Mouse (Mus musculus) cerebellum, adult 11 months (tissue): Measurements from ENCODE around the gene Mvd.

Source experiments
- DNase-seq: peaks from one replicate; pipeline ENCODE4 v3.0.0; 2022

Gene Mvd

GRCm38 (mm10) chr8:122454409-122454808, 11.2 kb upstream of the Mvd start:
- no peak for DNase-seq

DNA sequence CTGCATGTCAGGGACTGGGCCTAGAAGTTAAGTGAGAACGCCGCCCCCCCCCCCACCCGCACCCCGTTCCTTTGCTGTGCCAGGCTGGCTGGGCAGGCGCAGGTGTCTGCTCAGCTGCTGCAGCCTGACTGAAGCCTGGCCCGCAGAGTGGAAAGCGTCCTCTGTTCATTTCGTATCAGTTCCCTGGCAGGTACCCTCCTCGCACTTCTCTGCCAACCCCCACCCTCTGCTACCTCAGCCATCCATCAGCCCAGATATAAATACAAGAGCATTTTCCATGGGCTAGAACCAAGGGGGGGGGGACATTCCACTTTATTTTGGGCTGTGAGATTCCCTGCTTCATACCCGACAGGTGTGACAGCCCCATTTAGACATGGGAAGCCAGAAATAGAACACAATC, 8.9 kb upstream of the Mvd start:
- DNase-seq: no peak

- DNase-seq: no peak
These were observed 8.0 kb upstream of the Mvd start for GRCm38 (mm10) chr8:122451161-122451703.

GRCm38 (mm10) chr8:122445203-122445602, 2.0 kb upstream of the Mvd start:
- DNase-seq: no peak

GRCm38 (mm10) chr8:122444058-122444748, 981 bp upstream of the Mvd start:
- peak; percentile 73 for DNase-seq

GRCm38 (mm10) chr8:122442781-122443180, 441 bp downstream of the Mvd start:
- no peak for DNase-seq

GRCm38 (mm10) chr8:122442356-122442755, 866 bp downstream of the Mvd start:
- DNase-seq: no peak

DNA sequence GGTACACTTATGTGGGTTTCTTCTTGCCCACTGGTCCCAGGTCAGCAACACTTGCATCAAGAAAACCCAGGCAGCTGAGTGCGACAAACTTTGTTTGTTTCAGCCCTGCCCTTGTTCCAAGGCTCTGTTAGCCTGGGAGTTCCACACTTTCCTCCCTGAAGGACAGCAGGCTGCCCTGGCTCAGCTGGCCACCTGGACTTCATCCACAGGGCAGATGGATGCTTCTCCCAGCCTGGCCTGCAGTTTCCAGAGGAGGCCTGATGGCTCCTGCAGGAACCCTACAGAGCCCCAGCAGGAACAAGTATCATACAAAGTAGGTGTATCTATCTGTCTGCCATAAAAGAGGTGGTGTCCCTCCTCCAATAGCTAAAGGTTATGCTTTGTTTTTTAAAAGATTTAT, 1.9 kb downstream of the Mvd start:
- no peak for DNase-seq

DNA sequence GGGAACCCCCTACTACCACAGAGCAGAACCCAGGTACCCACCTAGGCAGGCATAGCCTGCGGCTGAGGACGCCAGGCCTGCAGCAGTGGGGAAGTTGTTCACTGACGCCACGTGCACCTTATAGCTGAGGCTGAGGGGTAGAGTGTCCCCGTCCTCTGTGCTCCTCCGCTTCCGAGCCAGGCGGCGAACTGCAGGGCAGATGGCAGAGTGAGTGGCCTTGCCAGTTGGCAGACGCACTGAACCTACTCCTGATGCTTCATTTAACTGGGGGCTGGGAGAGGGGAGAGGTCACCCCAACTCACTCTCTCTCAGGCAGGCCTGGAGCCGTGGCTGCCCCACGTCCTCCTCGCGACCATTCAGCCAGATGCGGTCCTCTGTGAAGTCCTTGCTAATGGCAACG, 3.9 kb downstream of the Mvd start:
- peak; percentile 76 for DNase-seq

- no peak for DNase-seq
These were observed 5.4 kb downstream of the Mvd start for GRCm38 (mm10) chr8:122437708-122438331.

- no peak for DNase-seq
These were observed 6.6 kb downstream of the Mvd start for GRCm38 (mm10) chr8:122436586-122437125.

DNA sequence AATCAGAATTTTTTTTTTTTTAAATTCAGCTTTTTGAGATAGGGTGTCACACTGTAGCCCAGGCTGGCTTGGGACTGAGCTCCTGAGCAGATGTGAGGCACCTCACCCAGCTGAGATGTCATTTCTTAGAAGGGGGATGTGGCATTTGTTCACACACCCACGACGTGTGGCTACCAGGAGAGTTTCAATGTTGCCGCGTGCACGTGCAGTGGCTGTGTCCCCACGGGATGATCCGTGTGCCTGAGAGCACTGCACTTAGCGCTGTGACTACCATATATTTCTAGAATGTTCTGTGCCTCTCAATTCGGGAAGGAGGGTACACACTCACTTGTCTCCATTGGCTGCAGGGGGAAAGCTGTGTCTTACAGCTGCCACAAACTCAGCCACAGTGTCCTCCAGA, 7.1 kb downstream of the Mvd start:
- no peak for DNase-seq

- no peak for DNase-seq
These were observed 7.8 kb downstream of the Mvd start for GRCm38 (mm10) chr8:122435375-122435774.

- no peak for DNase-seq
These were observed 9.8 kb downstream of the Mvd start for GRCm38 (mm10) chr8:122433269-122433905.

DNA sequence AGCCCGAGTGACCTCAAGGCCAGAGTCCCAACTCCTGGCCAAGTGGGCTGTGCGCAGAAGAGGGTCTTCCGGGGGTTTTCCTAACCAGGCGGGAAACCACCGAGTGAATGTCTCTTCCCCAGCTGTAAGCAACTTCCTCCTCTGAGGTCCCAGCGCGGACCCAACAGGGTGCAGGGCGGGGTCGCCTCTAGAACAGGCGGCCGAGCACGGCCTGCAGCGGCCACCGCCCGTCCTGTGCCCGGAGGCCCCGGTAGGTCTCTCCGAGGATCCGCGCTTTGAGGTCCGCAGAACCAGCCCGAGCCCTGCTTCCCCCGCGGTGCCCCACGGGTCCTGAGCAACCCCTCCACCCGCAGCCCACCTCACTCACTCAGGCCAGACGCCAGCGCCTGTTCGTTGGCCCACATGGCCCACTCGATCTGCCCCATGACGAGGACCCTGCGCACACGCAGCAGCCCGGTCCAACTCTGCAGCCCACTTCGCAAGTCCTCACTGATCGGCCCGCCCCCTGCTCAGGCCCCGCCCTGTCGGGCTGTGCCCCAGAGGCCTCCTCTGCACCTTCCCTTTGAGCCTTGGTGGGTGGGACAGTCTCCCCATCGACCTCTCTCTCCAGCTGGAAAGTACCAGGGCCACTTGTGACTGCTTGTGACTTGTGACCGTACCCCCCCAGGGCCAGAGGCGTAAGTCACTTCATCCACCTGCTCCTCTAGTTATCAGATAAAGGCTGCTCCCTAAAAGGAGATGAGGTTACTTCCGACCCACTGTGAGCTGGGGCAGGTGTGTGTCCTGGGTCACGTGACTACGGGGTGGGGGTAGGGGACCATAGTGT, 10.6 kb downstream of the Mvd start, which contains the start of gene Cyba:
TSS of gene Cyba (minus strand) at position 488 of the 826 bp plus-strand sequence.
- DNase-seq: no peak

DNA sequence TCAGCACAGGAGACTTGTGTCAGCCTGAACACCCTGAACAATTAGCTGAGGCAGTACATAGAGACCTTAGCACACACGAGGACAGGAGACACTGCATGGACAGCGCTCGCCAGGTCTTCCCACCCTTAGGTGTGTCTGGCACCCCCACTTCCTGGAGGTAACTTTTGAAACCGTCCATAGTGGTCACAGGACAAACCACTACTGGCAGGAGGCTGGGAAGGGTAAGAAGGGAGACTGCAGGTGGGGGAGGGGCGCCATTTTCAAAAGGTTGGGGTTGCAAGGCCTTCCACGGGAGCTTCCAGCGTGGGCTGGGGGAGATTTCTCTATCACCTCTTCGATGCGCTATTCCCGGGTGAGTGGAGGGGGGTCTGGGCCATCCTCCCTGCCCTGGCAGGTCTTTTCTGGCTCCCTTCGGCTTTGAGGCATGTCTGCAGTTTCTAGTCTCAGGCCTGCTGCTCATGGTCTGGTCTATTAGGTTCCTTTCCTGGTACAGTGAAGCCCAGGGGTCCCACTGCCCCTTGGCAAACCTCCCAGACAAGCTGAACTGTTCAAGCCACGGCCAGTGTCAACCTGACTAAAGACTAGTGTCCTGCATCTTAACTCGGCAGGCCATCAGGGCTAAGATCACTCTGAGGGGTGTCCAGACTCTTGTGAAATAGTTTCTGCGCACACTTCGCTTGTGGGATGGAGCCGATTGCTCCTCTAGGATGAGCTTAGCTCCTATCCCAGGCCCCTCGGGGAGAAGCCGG, 11.4 kb downstream of the Mvd start:
- no peak for DNase-seq

DNA sequence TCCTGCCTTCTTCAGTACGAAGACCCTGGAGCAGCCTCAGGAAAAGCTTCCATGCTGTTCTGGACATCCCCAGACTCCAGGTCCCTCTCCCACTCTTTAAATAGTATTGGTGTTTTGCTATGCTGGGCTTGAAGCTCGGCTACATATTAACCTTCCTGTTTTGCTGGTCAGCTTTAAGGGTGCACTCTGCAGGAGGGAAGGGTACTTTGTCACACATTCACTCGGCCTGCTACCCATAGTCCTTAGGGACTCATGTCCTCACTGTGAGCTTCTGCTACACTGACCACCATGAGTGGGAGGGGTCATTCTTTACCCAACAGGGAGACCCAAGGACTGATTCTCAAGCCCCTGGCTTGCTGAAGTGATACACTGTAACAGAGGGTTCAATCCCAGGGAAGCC, 12.6 kb downstream of the Mvd start:
- DNase-seq: no peak

DNA sequence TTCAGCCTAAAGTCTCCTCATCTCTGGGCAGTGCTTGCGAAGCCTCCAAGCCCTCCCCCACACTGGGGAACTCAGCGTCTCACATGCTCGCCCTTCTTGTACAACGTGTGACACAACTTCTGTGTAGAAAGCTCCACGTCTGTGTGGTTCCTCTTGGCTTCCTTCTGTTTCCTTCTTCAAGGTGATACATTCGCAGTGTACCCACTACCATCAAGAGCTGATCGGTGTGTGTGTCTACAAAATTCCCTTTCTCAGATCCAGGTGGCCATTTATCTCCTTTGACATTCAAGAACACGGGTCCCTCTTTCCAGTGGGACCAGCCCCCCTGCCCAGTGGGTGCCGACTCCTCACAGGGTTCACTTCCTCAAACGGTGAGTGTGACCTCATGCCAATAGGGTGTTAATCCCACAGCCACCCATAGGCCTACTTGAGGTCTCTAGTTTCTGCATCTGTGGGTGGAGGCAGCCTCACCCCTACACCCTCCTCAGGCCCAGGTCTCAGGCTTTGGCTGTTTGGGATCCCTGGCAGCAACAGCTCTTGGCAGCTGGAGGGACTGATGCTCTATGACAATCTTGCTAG, 13.1 kb downstream of the Mvd start:
- no peak for DNase-seq

DNA sequence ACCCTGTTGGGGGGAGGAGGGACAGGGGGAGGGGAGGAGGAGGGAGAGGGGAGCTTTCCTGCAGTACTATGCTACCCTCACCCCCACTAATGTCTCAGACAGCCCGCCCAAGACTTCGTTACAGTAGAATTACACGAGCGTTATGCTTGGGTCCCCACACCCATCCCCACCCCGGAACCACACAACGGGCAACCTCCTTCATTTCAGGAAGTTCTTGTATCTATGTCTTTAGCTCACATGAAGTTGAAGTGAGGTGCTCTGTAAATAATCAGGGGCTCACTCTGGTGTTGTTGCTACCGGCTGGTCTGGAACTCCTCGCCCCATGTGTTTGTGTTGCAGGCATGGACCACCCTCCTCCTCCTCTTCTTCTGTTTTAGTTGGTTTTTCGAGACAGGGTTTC, 15.1 kb downstream of the Mvd start:
- no peak for DNase-seq

DNA sequence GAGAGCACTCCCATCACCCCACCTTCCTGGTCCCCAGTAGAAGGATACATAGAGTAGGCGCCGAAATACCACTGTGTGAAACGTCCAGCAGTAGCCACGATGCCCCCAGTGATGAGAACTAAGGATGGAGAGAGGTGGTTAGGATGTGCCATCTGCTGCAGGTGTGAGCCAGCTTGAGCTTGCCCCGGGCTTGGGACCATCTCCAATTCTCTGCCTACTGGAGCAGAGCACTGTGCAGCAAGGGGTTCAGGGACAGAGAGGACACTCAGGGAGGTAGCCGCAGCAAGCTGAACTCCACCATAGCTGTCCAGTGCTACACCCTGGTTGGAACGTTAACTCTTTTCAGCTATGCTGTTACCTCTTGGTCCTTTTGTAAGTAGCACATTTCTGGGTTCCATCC, 15.6 kb downstream of the Mvd start:
- DNase-seq: no peak

- DNase-seq: no peak
These were observed 17.1 kb downstream of the Mvd start for GRCm38 (mm10) chr8:122426145-122426544.

DNA sequence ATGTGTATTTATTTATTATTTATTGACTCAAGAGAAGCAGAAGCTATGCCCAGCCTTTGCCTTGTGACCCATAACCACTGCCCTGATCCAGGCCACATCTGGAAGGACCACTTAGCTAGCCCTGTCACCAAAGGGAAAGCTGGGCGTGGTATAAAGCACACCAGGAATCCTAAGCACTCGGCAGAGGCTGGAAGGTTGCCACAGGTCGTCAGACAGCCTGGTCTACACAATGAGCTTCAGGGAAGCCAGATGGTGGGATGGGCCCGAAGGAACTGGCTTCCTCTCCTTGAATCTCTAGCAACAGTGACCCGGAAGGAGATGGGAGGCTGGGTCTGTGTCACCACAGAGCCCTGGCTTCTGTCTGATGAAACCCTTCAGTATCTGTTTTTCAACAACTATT, 19.6 kb downstream of the Mvd start:
- no peak for DNase-seq
